Mouse (Mus musculus) layer of hippocampus, adult 9-11 months (tissue): ENCODE data around the gene Zfp57.

Experiments
- DNase-seq: peaks from one replicate; pipeline ENCODE4 v3.0.0; 2022

Gene Zfp57

DNA sequence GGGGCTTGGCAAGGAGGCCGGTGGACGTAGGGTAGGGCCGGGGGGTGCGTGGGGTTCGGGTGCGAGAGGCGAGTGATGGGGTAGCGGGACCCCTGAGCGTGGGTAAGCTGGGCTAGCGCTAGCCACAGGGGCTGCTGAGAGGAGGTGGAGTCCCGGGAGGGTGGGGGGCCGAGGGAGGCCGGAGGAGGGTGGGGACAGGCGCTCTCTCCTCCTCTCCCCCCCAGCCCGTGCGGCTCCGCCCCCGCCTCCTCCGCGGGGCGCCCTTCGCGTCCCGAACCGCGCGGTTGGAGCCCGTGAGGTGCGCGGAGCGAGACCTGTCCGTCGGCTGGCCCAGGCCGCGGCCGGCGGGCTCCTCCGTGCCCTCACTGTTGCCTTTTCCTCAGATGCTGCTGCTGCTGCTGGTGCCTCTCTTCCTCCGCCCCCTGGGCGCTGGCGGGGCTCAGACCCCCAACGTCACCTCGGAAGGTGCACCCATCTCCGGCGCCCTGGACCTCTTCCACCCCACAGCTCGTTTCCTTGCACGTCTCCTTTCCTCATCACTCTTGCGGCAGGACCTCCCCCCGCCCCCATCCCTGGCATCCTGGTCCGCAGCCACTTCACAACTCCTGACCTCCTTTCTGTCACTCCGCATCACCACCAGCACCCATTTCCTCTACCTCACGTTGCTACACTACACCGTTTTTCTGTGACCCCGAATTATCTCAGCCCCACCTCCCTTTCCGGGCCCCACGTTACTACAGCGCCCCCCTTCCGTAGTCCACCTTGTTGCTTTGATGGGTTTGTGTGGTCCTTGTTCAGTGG is 45.5 kb downstream of the Zfp57 start:
- DNase-seq: peak; percentile 56

DNA sequence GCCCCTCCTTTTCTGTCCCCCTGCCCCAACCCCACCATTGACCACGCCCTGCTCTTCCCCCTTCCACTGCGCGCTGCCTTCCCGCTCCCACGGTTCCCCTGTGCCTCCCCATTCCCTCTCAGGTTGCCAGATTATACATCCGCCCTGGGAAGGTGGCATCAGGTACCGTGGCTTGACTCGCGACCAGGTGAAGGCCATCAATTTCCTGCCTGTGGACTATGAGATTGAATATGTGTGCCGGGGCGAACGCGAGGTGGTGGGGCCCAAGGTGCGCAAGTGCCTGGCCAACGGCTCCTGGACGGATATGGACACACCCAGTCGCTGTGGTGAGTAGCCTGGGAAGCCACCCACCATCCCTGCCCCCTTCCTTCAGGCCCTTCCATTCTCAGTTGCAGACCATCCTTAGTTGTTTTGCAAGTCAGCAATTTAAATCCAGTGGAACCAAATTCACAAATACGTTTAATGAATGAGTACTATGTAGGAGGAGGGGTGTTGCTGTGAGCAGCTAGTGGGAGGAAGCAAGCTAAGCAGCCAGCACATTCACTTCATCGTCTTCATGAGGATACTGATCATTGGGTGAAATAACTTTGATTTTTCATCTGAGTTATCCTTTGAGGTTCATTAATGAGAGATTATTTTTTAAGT is 46.5 kb downstream of the Zfp57 start:
- DNase-seq: no peak

DNA sequence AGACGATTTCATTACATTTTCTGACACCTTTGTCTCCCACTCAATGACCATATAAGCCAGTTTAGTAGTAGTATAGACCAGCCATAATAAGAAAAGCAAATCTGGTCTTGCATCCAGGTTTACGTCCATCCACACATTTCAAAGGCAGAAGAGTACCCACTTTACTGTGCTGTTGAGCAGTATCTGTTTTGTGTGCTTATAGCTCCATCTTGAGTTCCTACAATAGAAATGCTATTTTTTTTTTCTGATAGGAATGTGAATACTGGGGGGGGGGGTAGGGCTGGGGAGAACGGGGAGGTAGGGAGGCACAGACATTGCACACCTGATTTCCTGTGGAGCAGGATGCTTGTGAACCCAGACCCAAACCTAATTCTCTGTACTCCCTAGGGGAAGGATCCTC is 47.0 kb downstream of the Zfp57 start:
- DNase-seq: no peak

DNA sequence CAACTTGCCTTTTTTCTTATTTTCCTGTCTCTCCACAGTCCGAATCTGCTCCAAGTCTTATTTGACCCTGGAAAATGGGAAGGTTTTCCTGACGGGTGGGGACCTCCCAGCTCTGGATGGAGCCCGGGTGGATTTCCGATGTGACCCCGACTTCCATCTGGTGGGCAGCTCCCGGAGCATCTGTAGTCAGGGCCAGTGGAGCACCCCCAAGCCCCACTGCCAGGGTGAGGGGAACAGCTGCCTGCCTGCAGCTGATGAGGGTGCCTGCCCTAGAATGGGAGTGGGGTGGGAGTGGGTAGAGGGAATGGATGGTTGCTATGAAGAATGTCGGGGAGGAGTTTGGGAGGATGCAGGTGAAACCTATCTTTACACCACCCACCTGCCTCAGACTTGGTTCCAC is 47.4 kb downstream of the Zfp57 start:
- DNase-seq: no peak

DNA sequence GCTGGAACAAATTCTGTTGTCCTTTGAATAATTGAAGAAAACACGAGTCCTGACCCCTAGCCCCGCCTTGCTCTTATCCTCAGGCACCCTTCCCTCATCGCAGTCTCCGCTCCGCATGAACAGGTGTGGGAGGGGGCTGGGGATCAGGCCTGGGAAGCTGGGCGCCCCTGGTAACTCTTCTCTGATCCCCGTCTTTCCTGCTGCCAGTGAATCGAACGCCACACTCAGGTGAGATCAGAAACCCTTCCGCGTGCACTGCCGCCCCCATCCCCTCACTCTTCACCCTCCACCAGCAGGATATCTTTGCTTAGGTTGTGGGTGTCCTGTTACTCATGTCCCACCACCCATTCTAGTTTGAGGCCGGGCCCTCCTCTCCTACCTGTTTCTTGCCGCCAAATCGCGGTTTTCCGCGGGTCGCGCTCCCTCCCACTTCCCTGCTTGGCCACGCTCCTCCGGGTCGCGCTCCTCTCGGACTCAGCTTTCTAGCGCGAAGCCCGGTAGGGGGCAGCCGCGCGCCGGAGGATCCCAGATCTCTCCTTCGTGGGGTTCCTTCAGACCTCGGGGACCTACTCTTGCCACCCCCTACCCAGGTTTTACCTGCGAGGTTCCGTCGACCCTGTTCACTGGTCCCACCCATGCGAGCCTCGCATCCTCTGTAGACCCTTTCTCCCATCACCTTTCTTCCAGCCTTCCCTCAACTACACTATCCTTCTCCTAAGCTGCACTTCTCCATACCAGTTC is 48.8 kb downstream of the Zfp57 start:
- DNase-seq: peak; percentile 71

DNA sequence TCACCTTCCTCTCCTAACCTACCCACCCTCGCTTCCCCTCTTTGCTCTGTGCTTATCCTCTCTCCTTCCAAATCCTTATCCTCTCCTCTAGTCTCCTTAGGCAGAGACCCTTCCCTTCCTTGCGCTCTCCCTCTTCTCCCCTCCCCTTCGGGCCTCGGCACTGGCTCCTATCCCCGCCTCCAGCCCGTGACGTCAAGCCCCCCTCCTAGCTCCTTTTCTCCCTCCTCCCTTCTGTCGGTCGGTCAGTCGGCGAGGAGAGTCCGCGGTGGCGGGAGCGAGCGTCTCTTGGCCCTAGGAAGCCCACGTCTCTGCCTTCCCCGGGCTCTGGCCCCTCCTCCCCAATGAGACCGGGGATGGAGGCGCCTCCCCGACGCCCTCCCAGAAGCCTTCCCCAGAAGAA is 49.4 kb downstream of the Zfp57 start:
- peak; percentile 91 for DNase-seq

DNA sequence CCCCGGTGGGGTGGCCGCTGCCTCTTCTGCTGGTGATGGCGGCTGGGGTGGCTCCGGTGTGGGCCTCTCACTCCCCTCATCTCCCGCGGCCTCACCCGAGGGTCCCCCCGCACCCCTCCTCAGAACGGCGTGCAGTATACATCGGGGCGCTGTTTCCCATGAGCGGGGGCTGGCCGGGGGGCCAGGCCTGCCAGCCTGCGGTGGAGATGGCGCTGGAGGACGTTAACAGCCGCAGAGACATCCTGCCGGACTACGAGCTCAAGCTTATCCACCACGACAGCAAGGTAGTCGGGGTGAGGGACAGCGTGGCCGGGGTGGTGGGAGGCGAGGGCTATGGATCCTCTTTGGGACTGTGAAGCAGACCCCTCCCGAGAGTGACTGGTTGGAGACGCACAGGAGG is 49.9 kb downstream of the Zfp57 start:
- no peak for DNase-seq

DNA sequence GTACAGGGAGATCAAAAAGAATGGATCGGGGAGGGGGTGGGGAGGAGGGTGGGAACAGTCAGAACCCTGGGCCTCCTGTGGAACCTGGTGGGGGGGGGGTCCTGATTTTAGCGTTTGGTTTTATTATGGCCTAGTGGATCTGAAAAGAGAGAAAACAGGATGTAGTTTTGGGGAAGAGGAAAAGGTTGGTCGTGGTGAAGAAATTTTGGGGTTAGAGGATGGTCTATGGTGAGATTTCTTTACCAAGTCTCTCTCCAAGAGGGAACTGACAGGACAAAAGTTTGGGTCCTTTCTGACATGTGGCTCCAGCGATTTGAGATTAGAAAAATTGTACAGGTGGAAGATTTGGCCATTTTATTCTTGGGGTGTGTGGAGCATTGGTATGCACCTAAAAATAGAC is 50.8 kb downstream of the Zfp57 start:
- DNase-seq: no peak

DNA sequence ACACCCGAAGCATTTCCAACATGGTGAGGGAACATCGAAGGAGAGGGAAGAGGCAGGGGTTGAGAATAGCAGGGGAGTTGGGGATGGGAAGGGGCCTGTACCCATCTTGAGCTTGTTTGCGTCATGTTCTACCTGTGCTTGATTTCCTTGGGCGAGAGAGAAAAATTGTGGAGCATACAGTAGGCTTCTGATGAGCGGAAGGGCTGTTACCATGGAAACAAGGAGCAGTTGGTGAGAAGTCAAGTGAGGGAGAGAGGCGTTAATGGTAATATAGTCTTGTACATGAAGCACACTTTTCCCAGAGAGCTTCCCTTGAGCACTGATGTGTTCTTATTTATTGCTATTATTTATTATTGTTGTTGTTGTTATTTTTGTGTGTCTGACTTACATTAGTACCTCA is 56.0 kb downstream of the Zfp57 start:
- DNase-seq: peak; percentile 47
